Mouse (Mus musculus): ENCODE measurements around the gene Usp46. TPM values are rescaled to one million over a fixed set of nuclear protein-coding genes. Genes with fewer than 3 reads are reported as not detected.

Usp46 gene
- 23.8 and 24.2 TPM in 2 replicates for polyA plus RNA-seq (2012; rRNA removed)

DNA sequence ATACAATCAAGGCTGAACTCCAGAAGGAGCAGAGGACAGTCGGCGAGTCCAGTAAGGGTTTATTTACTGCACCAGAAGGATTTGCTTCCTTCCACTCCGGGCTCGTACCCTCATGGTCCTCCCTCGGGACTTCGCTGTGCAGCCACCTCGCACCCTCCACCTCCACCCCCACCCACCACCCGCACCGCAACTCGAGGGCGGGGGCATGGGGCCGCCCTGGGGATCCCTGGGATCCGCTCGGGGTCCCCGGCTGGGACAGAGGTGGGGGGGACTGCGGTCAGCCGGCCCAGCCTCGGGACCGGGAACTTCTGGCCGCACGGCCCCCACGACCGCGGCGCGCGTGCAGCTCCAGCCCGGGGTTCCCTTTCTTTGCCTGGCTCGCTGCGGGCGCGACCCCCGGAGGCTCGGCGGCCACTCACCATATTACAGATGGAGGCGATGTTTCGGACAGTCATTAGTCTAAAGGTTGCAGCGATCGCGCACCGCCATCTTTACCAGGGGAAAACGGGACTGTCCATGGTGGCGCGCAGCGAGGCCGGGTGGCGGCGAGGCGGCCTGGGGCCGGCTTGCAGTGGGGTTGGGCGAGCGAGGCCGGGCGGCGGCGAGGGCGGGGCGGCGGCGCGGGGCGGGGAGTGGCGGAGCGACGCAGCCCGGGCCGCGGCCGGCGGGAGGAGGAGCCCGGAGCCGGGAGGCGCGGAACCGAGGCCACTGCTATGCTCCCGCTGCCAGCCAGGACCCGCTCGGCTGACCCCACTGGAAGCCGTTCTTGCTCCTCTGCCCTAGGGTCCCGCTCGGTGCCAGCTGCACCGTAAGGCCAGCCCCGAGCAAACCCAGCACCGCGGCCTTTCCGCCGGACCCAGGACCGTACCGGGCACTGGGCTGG lies at the start of gene Usp46:
Gene Usp46, minus strand, starts transcription at position 601 of the 883 bp plus-strand sequence.

Other genes starting within 250 kb of the Usp46 start
- 33.0 and 51.1 TPM in 2 replicates for gene Rasl11b, start 126.9 kb upstream of the Usp46 start, polyA plus RNA-seq (2012; rRNA removed)